Mouse (Mus musculus) right cerebral cortex, postnatal 10 days (tissue): ENCODE results near the gene Abca13.
A peak's percentile ranks its signal among the peaks of the same experiment; 100 is the strongest.

Source experiments
- DNase-seq, 2 experiments: peaks; one replicate each; pipeline ENCODE4 v3.0.0; 2021; ENCODE audit warnings: low spot score in 2 of 2

The Abca13 gene

DNA sequence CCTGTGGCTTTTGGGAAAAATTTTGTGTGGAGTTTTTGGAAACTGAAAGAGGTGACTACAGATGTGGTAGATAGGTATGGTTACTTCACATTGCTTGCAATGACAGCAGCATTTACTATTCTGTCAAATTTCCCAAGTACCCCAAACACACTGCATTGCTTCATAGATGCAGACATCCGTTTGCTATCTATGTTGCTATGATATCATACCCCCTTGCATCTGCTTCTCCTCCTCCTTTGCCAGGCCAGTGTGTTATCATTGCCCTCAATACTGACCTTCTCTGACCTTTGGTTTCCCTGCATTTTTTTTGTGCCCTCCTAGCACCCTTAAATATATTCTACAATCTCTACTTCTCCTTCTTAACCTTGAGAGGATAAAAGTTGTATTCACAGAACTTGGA, 341.4 kb downstream of the Abca13 start:
- DNase-seq = no peak

DNA sequence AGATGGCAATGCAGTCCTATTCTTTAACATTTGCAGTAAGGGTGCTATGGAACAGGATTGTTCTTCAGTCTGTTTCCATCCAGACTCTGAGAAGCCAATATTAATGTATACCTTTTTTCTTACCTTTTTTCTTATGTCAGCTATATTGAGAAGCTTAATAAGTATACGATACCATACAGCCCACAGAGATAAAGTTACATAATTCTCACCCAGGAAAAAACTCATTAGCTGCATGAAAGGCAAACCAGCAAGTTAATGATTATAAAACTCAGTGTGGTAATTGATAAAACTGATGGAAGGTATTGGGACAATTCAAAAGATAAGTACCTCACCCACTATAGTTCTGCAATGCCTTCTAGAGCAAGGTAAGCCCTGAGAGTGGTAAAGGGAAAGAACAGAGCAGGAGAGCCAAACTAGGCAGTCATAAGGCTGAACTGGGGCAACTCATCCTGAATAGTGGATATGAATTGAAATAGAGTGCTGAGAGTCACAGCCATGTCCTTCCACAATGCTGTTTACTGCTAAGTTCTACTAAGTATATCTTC, 342.0 kb downstream of the Abca13 start:
- DNase-seq = no peak

DNA sequence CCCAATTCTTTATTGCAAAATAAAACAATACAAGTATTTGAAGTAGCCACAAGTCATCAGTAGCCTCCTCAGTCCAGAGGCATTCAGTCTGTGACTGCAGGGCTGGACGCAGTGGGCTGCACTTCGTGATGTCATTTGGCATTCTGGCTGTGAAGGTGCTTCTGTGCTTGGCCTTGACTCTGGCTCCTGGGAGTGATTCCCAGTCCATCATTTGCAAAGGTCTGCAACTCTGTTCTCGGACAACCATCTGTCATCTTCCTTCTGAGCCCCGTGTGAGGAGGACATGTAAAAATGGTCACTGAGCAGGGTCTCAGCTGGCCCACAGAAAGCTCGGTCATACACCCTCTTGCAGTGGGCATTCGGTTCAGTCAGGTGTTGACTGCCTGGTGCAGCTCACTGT, 345.1 kb downstream of the Abca13 start:
- no peak for DNase-seq

GRCm38 (mm10) chr11:9538328-9538727, 346.6 kb downstream of the Abca13 start:
- no peak for DNase-seq

- peak in 1 of 2 experiments; percentile 37 for DNase-seq
Observed at GRCm38 (mm10) chr11:9560026-9560425, 368.3 kb downstream of the Abca13 start.

- peak; percentile 45 to 76 for DNase-seq
Observed at GRCm38 (mm10) chr11:9568302-9568701, 376.6 kb downstream of the Abca13 start.

GRCm38 (mm10) chr11:9570319-9570718, 378.6 kb downstream of the Abca13 start:
- peak; percentile 24 to 30 for DNase-seq

- DNase-seq = no peak
Observed at GRCm38 (mm10) chr11:9574894-9575293, 383.2 kb downstream of the Abca13 start.

DNA sequence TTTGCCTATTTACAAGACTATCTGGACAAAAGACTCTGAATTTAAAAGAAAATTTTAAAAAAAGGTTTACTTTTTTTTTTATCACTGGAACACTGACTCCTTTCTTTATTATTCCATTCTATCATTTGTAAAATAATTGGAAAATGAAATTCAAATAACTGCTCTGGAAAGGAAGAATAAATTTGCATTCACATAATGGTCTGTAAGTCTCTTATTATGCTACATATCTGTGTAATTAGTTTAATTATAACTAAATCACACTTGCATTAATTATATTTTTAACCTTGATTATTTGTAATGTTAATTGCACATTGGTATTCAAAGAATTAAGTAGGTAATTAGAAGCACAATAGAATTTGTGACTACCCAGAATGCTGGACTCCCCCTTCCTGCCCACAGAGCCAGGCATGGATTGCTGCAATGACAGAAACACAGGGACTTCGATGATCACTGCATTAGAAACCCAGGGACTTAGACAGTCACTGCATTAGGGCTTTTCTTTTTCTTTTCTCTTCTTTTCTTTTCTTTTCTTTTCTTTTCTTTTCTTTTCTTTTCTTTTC, 400.1 kb downstream of the Abca13 start:
- DNase-seq = no peak

GRCm38 (mm10) chr11:9597299-9597698, 405.6 kb downstream of the Abca13 start:
- no peak for DNase-seq

DNA sequence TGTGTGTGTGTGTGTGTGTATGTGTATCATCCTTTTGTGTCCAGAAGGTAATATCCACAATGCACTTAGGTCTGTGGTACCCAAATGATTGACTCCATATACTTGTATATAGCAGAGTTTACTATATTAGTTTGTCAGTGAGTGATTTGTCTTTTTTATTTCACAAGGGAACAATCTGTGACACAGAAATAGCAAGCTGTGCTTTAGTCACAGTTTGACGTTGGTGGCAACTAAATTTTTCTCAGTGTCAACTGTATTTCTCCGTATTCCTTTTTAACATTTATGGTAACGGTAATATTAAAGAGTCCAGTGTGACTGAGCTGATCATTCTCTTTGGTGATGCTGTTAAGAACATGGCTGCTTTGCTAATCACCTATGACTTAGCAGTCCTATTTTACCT, 409.4 kb downstream of the Abca13 start:
- no peak for DNase-seq

GRCm38 (mm10) chr11:9602137-9602536, 410.4 kb downstream of the Abca13 start:
- DNase-seq = no peak

DNA sequence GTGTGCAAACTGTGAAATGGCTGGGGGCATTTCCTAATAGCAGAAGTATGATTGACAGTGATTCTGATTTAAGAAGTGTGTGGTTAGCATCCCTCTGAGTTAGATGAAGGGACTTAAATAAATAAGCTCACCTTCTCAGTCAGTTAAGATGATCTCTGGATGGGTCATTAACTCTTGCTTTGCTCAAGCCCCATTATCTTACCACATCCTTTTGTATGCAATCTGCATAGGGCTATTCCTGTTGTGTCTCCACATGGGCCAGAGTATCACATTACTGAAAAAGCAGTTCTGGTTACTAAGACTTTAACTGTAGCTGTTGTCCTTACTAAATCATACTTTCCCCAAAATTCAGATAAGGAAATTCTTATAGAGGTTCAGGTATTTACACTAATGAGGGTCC, 416.5 kb downstream of the Abca13 start:
- no peak for DNase-seq

DNA sequence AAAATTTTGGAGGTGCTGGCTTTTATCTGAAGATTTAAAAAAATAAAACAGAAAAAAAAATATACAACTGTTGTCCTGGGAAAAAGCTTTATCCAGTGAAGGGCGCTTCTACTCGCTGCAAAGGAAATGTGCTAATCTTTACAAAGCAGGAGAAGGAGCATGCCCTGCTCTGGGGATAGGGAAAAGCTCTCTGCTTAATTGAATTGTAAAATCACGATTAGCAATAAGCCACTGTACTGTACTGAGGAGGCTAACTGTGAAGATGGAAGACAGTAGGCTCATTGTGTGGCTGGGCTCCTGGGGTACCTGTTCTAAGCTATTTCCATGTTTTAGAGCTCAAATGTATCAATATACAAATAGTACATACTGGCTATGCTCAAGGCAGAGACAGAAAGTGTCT, 417.3 kb downstream of the Abca13 start:
- DNase-seq = no peak

DNA sequence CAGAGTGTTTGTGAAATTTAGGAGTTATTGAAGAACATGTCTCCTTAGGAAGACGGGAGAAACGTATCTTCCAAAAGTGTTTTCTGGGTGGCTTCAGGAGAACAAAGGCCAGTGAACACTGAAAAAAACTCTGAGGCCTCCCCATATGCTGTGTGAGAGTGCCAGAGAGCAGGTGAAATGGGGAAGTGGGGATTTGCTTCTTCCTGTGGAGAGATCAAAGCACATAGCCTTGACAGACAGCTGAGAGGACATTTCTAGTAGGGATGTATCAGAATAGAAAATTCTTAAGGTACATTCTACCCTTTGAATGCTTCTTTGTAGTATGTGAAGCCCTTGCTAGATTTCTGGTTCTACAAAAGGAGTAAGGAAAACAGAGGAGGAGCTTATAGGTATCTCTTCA, 424.4 kb downstream of the Abca13 start:
- DNase-seq = no peak

GRCm38 (mm10) chr11:9616665-9617064, 424.9 kb downstream of the Abca13 start:
- no peak for DNase-seq

DNA sequence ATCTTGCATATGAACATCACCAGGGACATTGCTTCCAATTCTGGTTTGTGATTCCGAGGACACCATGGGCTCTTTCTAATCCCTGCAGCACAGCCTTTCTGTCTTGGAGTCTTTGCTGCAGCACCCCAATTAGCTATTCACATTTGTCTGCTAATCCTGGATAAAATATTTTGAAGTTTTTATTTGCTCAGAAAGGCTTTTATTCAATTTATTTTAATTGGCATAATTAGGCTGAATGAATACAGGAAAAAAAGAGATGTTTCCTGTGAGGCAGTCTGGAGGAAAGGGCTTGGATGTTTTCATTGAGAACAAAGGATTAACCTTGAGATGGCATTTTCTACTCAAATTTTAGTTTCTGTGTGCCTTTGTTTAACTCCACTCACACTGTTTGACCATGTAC, 428.2 kb downstream of the Abca13 start:
- DNase-seq = no peak

GRCm38 (mm10) chr11:9622888-9623287, 431.1 kb downstream of the Abca13 start:
- no peak for DNase-seq

DNA sequence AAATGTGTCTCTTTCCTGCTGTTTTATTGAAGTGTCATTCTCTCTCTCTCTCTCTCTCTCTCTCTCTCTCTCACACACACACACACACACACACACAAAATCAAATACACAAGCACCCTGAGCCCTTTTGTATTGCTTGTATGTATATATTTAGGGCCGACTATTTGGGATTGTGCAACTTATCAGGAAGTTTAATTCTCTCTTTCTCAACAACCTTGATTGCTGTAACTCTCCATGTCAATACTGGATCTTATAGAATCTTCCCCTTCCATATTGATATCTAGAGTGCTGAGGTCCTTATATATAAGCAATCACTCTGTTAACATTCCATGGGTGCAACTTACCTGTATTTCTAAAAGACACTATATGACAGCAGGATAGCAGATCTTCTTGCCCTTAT, 433.0 kb downstream of the Abca13 start:
- no peak for DNase-seq

- DNase-seq = no peak
Observed at GRCm38 (mm10) chr11:9625812-9626211, 434.1 kb downstream of the Abca13 start.

DNA sequence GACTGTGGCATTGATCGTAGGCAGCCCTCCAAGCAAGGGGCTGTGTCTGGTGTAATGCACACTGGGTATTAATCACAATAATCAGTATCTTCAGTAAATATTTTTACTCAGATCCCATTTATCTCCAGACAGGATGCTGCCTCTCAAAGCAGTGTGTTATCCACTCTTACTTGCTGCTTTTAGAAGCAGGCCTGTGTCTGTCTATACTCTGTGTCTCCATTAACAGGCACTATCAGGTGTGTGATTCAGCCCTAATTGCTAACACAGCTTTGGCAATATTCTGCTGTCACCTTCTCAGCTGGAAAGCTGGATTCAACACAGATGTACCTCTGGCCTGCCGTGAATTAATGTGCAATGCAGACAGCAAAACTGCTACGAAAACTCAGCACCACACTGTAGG, 455.5 kb downstream of the Abca13 start:
- DNase-seq = no peak

- DNase-seq = no peak
Observed at GRCm38 (mm10) chr11:9647991-9648390, 456.2 kb downstream of the Abca13 start.

GRCm38 (mm10) chr11:9666648-9667255, 475.0 kb downstream of the Abca13 start:
- no peak for DNase-seq

DNA sequence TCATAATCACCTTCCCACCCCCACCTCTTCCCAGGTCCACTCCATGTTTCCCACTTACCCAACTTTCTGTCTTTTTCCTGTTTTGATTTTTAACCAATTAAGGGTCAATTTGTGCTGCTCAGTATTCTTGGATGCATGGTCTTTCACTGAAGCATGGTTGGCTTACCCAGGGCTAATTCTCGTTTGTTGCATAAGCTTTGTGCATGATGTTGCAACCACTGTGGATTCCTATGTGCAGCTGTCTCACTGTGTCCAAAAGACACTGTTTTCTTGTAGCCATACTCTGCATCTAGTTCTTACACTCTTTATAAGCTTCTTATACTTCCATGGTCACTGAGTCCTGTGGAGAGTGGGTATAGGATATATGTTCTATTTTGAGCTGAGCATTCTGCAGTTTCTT, 477.7 kb downstream of the Abca13 start:
- no peak for DNase-seq
